Mouse (Mus musculus): ENCODE data around the gene Isca1. TPM values are rescaled to one million over a fixed set of nuclear protein-coding genes. Genes with fewer than 3 reads are reported as not detected.
"Not testable (repeated sequence)": the region's sequence is repeated elsewhere in the genome, so short reads cannot be mapped to it uniquely, and the experiment has no call there.

Isca1 gene
- polyA plus RNA-seq, 1 experiment from 2014 or later = 145 TPM

GRCm38 (mm10) chr13:59719475-59719874 lies 50.1 kb downstream of the Isca1 start:
- WGBS = 89% methylated on average over 1 of the region's 1 CpGs
- ATAC-seq = no peak
- Histone ChIP-seq H3K36me3 (ENCODE audit: control insufficient read depth, insufficient read depth) (no peaks in the 10 kb centered on the region), H3K27ac (ENCODE audit: low read length) (no peak overlapping the region), H3K4me2 (ENCODE audit: low read length) (no peak overlapping the region), H3K9ac (replicated peaks; ENCODE audit: low read depth, low read length) (no peak overlapping the region), H3K4me1 (replicated peaks; ENCODE audit: control insufficient read depth, insufficient read depth, low read length) (no peaks in the 10 kb centered on the region), H3K27me3 (replicated peaks; ENCODE audit: control insufficient read depth, insufficient read depth, low read length) (no peaks in the 10 kb centered on the region), H3K9me3 (ENCODE audit: control insufficient read depth, low read length) (no peaks in the 10 kb centered on the region), H3K4me3 (replicated peaks; ENCODE audit: low read length) (no peak overlapping the region)

- WGBS = 44% methylated on average over 6 of the region's 6 CpGs
- H3K4me3 ChIP-seq (replicated peaks; ENCODE audit: low read length); H3K36me3 ChIP-seq (ENCODE audit: control insufficient read depth, insufficient read depth); H3K27ac ChIP-seq (ENCODE audit: low read length); ATAC-seq; H3K27me3 ChIP-seq (replicated peaks; ENCODE audit: control insufficient read depth, insufficient read depth, low read length); H3K4me1 ChIP-seq (replicated peaks; ENCODE audit: control insufficient read depth, insufficient read depth, low read length); H3K9ac ChIP-seq (replicated peaks; ENCODE audit: low read depth, low read length); H3K4me2 ChIP-seq (ENCODE audit: low read length); H3K9me3 ChIP-seq (ENCODE audit: control insufficient read depth, low read length): not testable (repeated sequence)
Observed at GRCm38 (mm10) chr13:59718857-59719440, 50.7 kb downstream of the Isca1 start.

GRCm38 (mm10) chr13:59713710-59714109 lies 55.9 kb downstream of the Isca1 start:
- Histone ChIP-seq H3K4me3 (replicated peaks; ENCODE audit: low read length) (no peak overlapping the region), H3K4me1 (replicated peaks; ENCODE audit: control insufficient read depth, insufficient read depth, low read length) (no peaks in the 10 kb centered on the region), H3K9ac (replicated peaks; ENCODE audit: low read depth, low read length) (no peak overlapping the region), H3K27me3 (replicated peaks; ENCODE audit: control insufficient read depth, insufficient read depth, low read length) (no peaks in the 10 kb centered on the region), H3K9me3 (ENCODE audit: control insufficient read depth, low read length) (no peaks in the 10 kb centered on the region), H3K4me2 (ENCODE audit: low read length) (no peak overlapping the region), H3K27ac (ENCODE audit: low read length) (no peak overlapping the region), H3K36me3 (ENCODE audit: control insufficient read depth, insufficient read depth) (no peaks in the 10 kb centered on the region)
- 32% methylated on average over 3 of the region's 3 CpGs for WGBS
- no peak for ATAC-seq

GRCm38 (mm10) chr13:59711984-59712383 lies 57.6 kb downstream of the Isca1 start, which contains the start of gene Spata31d1b:
TSS of gene Spata31d1b (plus strand) at chr13:59712284.
- not testable (repeated sequence) for H3K27ac ChIP-seq (ENCODE audit: low read length); H3K4me1 ChIP-seq (replicated peaks; ENCODE audit: control insufficient read depth, insufficient read depth, low read length); H3K27me3 ChIP-seq (replicated peaks; ENCODE audit: control insufficient read depth, insufficient read depth, low read length); H3K4me3 ChIP-seq (replicated peaks; ENCODE audit: low read length); H3K9ac ChIP-seq (replicated peaks; ENCODE audit: low read depth, low read length); H3K36me3 ChIP-seq (ENCODE audit: control insufficient read depth, insufficient read depth); H3K4me2 ChIP-seq (ENCODE audit: low read length); ATAC-seq; H3K9me3 ChIP-seq (ENCODE audit: control insufficient read depth, low read length)
- 78% methylated on average over 3 of the region's 3 CpGs for WGBS

- no peak within 1 kb of the TSS for H3K9ac ChIP-seq (replicated peaks; ENCODE audit: low read depth, low read length)
- WGBS = 93% methylated on average over 15 of the region's 15 CpGs
Observed at GRCm38 (mm10) chr13:59710230-59710629, 59.4 kb downstream of the Isca1 start, which contains the start of gene Spata31d1a. TSS of gene Spata31d1a (minus strand) at chr13:59710330.

More at GRCm38 (mm10) chr13:59710230-59710629, 59.4 kb downstream of the Isca1 start, which contains the start of gene Spata31d1a:
- Histone ChIP-seq H3K9me3 (ENCODE audit: control insufficient read depth, low read length) (no peaks in the 10 kb centered on the region), H3K27ac (ENCODE audit: low read length) (no peak within 1 kb of the TSS), H3K4me1 (replicated peaks; ENCODE audit: control insufficient read depth, insufficient read depth, low read length) (no peaks in the 10 kb centered on the region), H3K36me3 (ENCODE audit: control insufficient read depth, insufficient read depth) (no peaks in the 10 kb centered on the region), H3K27me3 (replicated peaks; ENCODE audit: control insufficient read depth, insufficient read depth, low read length) (no peaks in the 10 kb centered on the region), H3K4me2 (ENCODE audit: low read length) (no peak within 1 kb of the TSS), H3K4me3 (replicated peaks; ENCODE audit: low read length) (no peak within 1 kb of the TSS)
- ATAC-seq = no peak

Other genes with a start within 250 kb of the Isca1 start
- gene Agtpbp1, start 184.6 kb downstream of the Isca1 start, polyA plus RNA-seq (2015; fragmentation: Nextera tagmentation; extraction: Ambion mirVana) = 56.1 and 60.5 TPM in 2 replicates
- gene Naa35, start 184.6 kb downstream of the Isca1 start, polyA plus RNA-seq (2015; fragmentation: Nextera tagmentation; extraction: Ambion mirVana) = 168 and 177 TPM in 2 replicates
- gene Golm1, start 94.0 kb downstream of the Isca1 start, polyA plus RNA-seq (2015; fragmentation: Nextera tagmentation; extraction: Ambion mirVana) = 40.9 and 49.6 TPM in 2 replicates
- gene 4921517D22Rik, start 75.7 kb downstream of the Isca1 start, polyA plus RNA-seq (2015; fragmentation: Nextera tagmentation; extraction: Ambion mirVana) = not detected in 2 replicates
- 0.20 TPM in 1 of 2 replicates, not detected in the other for gene Spata31d1a, start 59.5 kb downstream of the Isca1 start, polyA plus RNA-seq (2015; fragmentation: Nextera tagmentation; extraction: Ambion mirVana)
- not detected in 2 replicates for gene Spata31d1b, start 57.5 kb downstream of the Isca1 start, polyA plus RNA-seq (2015; fragmentation: Nextera tagmentation; extraction: Ambion mirVana)
- not detected in 2 replicates for gene Spata31d1d, start 38.1 kb downstream of the Isca1 start, polyA plus RNA-seq (2015; fragmentation: Nextera tagmentation; extraction: Ambion mirVana)
- 0.54 TPM in 1 of 2 replicates, not detected in the other for gene 1700014D04Rik, start 23.1 kb downstream of the Isca1 start, polyA plus RNA-seq (2015; fragmentation: Nextera tagmentation; extraction: Ambion mirVana)
- not detected in 2 replicates for gene Gm49354, start 12.4 kb upstream of the Isca1 start, polyA plus RNA-seq (2015; fragmentation: Nextera tagmentation; extraction: Ambion mirVana)
- 57.7 and 65.1 TPM in 2 replicates for gene Tut7, start 53.3 kb upstream of the Isca1 start, polyA plus RNA-seq (2015; fragmentation: Nextera tagmentation; extraction: Ambion mirVana)